Mouse (Mus musculus): Measurements from ENCODE around the gene Samd4b.

The Samd4b gene

DNA sequence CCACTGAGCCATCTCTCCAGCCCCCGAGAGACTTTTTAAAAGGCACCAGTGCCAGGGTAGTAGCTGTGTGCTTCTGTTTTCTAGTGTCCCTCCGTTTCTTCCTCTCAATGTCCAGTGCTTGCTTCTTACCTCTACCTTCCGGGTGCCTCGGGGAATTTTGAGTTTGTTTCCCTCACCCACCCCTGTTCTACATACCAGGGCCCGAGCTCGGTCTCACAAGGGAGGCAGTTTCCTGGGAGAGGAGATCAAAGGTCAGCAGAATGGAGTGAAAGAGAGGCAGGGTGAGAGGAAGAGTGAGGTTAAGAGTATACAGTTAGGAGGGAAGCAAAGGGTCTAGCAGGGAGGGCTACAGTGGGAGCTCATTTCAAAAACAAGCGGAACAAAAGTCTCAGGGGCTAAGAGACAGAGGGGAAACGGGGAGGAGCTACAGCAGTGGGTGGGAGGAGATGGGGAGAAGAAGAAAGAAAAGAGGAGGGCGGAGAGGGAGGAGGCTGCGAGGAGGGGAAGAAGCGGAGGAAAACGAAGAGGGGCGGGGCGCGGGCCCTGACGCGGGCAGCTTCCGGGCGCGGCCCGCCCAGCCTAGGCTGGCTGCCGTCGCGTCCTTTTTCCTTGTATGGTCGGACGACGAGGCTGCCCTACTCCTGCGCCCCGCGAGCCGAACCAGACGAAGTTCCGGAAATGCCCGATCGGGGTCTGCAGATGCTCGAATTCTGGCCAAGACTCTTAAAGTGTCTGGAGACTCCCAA lies 222.6 kb downstream of the Samd4b start:
- peak; percentile 70 for DNase-seq

DNA sequence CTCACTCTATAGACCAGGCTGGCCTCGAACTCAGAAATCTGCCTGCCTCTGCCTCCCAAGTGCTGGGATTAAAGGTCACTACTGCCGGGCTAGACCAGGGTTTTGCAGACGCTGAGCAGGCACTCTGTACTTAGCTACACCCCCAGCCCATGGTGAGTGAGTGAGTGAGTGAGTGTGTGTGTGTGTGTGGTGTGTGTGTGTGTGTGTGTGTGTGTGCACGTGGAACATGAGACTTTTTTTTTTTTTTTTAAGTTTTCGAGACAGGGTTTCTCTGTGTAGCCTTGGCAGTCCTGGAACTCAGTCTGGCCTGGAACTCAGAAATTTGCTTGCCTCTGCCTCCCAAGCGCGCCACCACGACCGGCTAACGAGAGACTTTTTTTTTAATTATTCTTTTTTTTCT lies 223.3 kb downstream of the Samd4b start:
- DNase-seq = no peak

DNA sequence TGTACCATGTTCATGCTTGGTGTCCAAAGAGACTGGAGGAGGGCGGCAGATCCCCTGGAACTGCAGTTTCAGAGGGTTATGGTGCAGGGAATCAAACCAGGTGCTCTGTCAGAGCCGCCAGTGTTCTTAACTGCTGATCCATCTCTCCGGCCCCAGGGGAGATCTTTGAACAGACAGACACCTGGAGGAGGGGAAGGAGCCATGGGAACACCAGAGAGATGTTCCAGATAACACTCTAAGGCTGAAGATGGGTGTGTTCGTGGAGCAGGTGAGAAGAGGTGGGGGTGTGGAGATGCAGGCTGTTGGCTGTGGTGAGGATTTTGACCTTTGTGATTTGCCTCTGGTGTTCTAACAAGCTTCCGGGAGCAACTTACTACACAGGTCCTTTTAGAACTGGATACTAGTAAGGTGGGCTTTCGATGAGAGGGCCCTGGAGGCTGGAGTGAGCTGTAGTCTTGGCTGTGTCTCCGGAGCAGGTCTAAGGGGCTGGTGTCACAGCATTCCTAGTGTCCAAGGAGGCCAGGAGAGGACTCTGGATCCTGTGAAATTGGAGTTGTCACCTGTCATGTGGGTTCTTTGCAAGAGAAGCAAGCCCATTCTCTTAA lies 224.0 kb downstream of the Samd4b start:
- DNase-seq = peak; percentile 35

DNA sequence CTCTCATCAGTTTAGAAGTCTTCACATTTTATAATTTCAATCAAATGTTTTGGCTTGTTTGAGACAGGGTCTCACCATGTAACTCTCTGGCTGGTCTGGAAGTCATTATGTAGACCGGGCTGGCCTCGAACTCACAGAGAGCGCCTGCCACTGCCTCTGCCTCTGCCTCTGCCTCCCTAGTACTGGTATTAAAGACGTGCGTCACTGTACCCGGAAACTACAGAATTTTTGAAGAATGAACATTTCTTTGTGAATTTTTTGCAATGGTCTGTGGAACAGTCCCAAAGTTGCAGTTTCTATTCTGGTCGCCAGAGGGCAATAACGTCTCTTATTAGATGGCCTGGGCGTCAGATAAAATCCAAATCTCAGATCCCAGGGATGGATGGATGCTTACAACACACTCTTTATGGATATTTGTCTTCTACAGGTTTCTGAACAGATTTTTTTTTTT lies 224.8 kb downstream of the Samd4b start:
- peak; percentile 74 for DNase-seq

DNA sequence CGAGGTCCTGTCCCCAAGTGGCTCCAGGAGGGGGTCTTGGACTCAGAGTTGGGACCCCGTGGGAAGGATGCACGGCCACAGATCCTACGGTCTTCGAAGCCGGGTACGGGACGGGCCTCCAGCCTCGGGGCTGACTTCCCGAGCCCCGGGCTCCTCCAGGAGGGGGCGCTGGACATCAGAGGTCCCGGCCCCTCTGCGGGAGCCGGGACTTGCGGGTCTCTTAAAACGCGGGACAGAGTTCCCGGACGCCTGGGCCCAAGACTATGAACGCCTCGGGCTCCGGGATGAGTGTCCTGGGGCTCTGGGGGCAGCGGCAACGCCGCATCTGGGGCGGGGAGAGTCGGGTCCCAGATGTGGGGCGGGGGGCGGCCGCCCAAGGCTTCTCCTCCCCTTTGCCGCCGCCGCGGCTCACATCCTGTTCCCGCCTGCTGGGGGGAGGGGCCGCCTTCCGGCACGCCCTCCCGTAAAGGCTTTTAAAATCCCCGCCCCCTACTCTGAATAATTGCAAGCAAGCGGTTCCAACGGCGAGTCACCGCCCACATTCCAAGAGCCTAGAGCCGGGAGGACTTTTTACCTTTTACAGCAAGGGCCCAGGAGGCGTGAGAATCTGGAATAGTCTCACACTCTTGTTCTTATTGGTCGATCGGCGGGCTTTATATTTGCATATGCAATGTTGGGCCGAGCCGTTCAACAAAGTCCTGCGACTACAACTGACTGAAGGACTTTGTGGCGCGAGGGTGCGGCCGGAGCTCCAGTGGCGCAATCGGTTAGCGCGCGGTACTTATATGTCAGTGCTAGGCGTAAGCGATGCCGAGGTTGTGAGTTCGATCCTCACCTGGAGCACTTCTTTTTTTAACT lies 225.5 kb downstream of the Samd4b start, which contains the start of gene Plekhg2:
Plekhg2 (minus strand) TSS at position 349 of the 858 bp plus-strand sequence.
- peak; percentile 91 for DNase-seq

DNA sequence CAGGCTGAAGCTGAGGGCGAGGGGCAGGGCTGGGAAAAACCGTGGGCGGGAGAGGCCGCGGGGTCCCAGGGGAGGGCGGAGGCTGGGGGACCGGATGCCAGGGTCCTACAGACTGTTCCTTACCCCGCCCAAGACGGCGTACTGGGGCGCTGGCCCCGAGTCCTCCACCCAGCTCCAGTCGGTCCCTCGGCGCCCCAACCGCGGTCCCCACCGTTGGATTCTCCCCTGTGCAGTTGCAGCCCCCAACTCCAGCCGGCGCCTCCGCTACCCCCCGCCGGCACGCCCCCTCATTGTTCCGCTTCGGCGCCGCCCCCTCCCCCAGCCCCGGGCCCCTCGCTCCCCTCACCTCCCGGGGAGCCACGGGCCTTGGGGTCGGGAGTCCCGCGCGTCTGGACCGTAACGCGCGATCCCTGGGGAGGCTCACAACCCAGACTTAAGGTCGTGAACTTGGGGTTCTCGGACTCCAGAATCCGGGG lies 226.4 kb downstream of the Samd4b start:
- no peak for DNase-seq

DNA sequence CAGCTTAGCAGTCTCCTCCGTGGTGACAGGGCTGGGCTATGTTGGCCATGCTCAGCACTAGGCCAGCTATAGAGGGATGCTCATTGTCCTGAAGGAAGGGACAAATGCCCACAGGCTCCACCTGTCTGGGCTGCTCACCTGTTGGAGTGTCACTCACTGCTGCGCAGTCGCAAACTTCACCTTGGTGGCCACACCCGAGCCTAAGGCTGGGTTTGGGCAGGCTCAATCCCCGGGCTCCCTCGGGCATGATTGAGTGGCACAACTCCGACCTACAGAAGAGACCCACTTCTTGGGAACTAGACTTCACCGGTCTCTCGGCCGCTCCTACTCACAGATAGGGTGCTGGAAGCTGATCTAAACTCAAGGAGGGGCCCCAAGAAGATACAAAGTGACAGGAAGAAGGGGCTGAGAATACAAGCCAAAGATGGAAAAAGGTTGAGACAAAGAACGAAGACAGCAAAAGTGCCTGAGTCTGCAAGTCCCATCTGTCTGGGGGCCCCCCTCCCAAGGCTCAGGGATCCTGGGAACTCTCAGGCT lies 226.9 kb downstream of the Samd4b start:
- DNase-seq = no peak

DNA sequence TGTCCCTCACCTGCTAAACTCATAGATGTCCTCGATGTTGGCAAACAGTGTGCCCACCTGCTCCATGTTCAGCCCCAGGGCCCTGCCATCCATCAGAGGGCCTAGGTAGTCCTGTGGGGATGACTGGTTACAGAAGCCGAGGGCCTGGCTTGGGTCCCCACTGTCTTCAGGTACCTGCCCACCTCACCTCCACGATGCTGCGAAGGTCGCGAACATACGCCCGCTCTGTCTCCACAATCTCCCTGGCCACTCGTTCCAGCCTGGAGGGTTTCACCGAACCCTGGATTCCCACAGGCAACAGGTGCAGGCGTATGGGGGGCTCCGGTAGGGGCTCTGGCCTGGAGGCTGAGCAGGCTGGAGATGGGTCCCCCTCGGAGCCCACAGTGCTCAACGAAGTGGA lies 227.9 kb downstream of the Samd4b start:
- no peak for DNase-seq

DNA sequence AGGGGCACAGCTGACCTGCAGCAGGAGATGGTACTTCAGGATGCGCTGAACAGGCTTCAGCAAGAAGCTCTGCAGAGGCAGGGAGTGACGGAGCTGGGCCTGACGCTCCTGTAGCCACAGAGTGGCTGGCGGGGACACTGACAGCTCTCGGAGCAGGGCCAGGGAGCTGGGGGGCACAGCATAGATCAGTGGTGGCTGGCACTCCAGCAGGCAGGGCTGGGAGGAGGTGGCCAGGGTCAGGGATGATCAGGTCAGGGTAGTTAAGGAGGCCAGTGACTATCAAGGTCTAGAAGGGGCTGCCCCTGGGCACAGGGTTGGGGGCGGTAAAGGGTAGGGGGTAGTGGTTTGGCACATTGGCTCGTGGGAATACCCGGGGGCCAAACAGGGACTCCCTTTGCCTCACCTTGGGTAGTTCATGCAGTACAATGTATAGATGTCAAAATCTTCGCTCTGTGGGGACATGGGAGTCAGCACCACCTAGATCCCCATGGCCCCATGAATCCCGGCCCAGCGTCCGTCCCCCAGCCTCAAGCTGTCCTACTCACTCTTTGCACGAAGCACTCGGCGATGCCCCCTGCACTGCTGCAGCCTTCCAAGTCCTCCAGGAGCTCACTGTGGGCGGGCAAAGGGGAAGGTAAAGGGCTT lies 229.5 kb downstream of the Samd4b start:
- no peak for DNase-seq

DNA sequence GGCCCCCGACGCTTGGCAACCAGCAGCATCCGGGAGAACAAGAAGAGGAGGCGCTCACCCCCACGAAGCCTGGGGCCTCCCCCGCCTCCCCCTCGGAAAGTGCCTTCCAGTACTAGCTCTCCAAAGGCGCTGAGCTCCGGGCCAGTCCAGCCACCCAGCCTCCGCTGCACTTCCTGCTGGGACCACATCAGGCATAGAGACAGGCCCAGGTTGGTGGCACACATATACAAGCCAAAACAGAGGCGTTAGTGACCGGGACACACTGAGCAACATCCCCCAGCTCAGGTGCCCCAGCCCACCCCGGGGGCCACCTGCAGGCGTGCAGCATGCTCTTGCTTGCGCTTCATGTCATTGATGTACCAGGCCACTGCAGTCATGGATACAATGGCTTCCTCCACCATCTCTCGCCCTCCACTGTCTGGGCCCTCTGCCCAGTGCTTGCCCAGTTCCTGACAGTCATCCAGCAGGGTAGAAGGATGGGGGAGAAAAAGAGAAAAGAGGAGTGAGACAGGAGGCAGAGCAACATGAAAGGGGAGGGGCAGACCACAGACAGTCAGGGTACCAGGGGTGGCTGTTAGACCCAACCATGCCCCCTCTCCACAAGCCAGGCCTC lies 230.2 kb downstream of the Samd4b start:
- no peak for DNase-seq

DNA sequence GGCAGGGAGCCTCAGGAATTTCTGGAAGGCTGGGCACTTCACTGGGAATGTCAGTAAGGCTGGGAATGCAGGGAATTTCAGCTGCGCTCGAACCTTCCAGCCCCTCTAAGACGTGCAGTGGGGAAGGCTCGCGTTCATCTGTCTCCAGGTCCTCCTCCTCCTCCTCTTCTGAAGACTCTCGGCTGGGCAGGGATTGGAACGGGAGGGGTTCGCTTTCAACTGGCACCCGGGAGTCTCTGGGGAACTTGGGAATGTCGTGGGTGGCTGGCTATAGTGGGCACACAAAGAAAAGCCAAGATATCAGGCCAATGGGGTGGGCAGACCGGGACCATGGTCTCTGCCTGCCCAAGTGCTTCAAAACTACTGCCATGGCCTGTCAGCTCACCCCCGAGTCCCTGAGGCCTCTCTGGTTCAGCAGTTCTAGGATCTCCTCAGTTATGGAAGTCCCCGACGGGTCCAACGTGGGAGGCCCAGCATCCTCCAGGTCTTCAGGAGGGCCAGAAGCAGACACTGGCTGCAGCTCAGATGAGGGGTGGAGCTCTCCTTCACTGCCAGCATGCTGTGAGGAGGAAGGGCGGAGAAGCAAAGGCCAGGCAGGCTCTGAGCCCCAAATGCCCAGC lies 235.4 kb downstream of the Samd4b start:
- no peak for DNase-seq

DNA sequence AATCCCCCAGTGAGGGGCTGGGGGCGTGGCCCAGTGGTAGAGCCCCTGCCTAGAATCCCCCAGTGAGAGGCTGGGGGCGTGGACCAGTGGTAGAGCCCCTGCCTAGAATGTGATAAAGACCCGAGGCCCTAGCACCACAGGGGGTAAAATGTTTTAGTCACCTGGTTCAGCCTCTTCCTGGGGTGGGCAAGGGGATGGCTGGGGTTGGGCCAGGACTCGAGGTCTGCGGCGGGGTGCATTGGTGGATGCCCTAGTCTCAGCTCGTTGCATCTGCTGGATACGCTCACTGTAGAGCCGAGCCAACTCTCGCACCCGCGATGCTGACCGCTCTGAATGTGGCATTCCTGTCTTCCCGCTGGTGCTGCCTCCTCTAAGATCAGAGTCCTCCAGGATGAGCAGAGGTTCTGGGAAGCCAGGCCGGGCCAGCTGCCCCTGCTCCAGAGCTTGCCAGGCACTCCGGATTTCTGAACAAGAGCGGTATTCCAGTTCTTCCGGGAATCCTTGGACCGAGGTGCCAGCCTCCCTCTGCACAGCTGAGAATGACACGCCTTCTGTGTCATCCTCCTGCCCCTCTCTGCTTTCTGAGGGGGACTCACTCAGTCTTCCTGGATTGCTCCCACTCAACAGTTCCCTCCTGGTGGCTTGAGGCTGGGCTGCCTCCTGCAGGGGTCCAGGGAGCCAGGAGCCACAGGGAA lies 236.2 kb downstream of the Samd4b start:
- DNase-seq = no peak

DNA sequence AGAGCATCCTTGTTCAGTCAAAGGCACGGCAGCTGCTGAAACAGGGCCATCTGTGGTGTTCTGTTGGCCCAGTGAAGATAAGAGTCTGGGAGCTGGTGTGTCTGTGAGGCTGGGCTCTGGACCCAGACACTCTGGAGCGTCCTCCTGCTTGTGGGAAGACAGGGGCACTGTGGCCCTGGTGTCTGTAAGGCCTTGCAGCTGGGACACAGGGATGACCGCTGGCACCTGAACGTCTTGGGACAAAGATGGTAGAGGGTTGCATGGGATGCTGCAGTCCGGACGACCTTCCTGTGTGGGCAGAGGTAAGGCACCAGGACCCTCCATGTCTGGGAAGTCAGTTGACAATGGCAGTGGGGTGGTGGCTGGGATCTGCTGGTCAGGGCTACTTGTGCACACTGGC lies 237.7 kb downstream of the Samd4b start:
- DNase-seq = no peak

DNA sequence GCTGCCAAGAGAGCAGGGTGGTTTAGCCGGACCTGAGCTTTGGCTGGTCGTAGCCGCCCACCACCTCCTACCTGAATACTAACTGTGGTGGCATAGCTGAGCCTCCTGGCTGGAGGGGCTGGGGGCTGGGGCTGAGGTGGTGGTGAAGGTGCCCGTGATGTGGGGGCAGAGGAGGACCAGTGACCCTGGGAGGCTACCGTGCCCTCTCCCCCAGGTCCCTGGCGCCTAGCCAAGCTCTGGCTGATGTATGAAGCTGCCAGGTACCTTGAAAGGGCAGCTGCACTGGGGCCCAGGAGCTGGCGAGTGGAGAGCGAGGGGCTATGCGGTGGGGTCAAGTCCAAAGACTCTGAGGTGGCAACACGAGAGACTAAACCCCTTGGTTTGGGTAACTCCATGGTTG lies 238.1 kb downstream of the Samd4b start:
- DNase-seq = no peak

DNA sequence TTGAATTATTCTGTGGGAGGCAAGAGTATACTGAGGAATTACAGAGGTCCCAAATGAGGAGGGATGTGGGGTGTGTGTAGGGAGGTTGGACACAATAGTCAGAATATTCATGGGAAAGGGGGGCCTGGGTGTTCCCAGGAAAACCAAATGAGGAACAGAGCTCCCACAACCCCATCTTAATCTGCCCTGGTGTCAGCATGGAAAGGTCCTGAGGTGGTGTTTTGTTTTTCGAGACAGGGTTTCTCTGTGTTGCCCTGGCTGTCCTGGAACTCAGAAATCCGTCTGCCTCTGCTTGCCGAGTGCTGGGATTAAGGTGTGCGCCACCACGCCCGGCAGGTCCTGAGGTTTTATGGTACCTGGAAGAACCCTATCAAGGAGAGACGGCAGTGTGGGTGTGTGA lies 239.5 kb downstream of the Samd4b start:
- no peak for DNase-seq

DNA sequence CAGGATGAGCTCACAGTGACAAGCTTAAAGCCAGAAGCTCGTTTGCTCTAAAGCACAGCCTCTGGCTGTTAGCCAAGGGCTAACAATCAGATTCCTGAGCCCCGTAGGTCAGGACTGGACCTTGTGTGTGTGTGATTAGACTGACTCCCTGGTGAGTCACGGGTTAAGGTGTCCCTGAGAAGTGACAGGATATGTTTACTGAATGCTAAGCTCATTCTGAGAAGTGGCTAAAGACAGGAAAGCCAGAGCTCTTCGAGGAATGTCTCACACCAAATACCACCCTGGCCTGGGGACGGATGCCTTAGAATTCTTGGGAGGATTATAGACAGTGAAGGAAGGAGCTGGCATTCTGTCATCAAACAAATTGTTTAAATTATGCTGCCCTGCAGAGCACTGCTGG lies 240.0 kb downstream of the Samd4b start:
- no peak for DNase-seq

DNA sequence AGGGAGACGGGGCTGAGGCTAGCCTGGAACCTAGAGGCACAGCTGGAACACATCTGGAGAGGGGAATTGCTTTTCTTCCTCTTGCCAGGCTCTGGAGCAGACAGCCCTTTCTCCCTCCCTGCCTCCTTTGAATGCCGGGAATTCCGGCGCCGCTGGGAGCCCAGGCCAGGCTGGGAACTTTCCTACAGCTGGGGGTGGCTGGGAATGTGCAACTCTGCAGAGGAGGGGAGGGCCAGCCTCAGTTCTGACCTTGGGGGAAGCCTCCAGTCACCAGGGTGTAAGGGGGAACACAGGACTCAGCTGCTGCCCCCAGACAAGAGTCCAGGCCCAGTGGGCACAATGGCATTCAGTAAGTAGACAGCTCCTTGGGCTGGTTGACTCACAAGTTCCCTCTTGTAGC lies 241.0 kb downstream of the Samd4b start:
- no peak for DNase-seq

DNA sequence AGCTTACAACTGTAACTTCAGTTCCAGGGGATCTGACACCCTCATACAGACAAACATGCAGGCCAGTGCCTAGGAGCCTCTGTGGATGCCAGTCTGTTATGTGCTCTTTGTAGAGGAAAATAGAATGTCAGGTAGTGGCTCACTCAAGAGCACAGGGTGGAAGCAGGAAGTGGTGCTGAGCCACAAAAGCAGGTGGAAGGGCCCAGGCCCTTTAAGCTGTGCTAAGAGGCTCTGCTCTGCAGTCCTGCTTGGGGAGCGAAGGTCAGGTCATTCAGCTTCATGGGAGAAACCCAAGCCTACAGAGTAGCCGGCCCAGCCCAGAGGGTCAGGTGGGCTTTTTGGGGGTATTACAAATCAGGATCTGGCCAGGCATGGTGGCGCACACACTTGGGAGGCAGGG lies 242.7 kb downstream of the Samd4b start:
- no peak for DNase-seq

DNA sequence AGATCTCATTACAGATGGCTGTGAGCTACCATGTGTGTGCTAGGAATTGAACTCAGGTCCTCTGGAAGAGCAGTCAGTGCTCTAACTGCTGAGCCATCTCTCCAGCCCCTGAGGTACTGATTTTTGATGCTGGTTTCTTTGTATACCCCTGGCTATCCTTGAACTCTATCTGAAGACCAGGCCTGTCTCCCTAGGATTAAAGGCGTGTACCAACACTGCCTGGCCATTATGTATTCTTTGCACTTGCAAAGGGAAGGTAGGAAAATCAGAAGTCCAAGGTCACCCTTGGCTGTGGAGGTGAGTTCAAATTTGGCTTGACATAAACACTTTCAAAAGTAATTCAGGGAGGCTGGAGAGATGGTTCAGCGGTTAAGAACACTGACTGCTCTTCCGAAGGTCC lies 243.3 kb downstream of the Samd4b start:
- DNase-seq = no peak

DNA sequence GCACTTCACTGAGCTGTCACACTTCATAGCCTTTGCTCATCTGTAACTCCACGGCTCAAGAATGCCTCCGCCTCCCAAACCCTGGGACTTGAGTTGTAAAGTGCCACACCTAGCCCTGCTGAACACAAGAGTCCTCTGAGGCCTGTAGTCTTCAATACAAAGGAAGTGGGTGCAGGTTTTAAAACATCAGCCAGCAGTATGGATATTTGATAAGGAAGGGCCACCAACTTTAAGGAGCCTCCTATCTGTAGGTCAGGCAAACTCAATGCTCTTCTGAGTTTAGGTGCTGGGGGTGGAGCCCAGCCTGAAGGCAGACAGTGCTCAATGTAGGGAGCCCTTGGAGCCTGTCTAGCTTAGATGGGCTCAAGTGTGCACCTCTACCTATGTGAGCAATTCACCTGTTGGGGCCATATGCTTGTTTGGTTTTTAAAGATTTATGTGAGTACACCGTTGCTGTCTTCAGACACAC lies 243.8 kb downstream of the Samd4b start:
- DNase-seq = no peak

DNA sequence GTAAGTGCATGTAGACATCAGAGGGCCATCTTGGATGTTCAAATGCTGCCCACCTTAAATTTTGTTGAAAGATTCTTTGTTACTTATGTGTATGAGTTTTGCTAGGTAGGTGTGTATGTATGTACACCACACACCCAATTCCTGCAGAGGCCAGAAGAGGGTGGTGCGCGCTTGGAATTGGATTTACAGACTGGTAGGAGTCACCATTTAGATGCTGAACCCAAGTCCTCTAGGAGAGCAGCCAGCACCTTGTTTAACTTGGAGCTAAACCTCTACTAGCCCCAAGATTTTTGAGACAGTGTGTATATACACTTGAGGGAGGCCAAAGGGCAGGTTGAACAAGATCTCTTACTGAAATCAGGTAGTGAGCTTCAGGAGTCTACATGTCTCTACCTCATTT lies 244.7 kb downstream of the Samd4b start:
- DNase-seq = no peak
